Mouse (Mus musculus) intestine, postnatal 0 days (tissue): Measurements from ENCODE around the gene Map3k14. TPM values are rescaled to one million over a fixed set of nuclear protein-coding genes. Genes with fewer than 3 reads are reported as not detected.

ENCODE experiments used
- ATAC-seq: fragments of 200-750 bp; cut with Nextera tagmentation; 2 replicates; pipeline ENCODE4 v1.8.0; 2017; ENCODE audit warnings: mild to moderate bottlenecking, moderate TSS enrichment, moderate library complexity
- H3K27ac ChIP-seq: fragments of 300-500 bp; sonication (generic); 2 replicates; pipeline ENCODE4 v1.5.1; 2014; ENCODE audit warnings: mild to moderate bottlenecking, low read depth, low read length, moderate library complexity
- H3K27me3 ChIP-seq: fragments of 300-500 bp; sonication (generic); replicated peaks from 2 replicates; pipeline ENCODE4 v1.6.1; 2014; ENCODE audit warnings: low read length, mixed read lengths; ENCODE audit not compliant: control insufficient read depth, insufficient read depth
- H3K36me3 ChIP-seq: fragments of 300-500 bp; sonication (generic); 2 replicates; pipeline ENCODE4 v1.6.1; 2014; ENCODE audit warnings: mild to moderate bottlenecking, moderate library complexity; ENCODE audit not compliant: control insufficient read depth, insufficient read depth
- H3K4me1 ChIP-seq: fragments of 300-500 bp; sonication (generic); replicated peaks from 2 replicates; pipeline ENCODE4 v1.6.1; 2014; ENCODE audit warnings: antibody characterized with exemption, low read length, mixed read lengths; ENCODE audit not compliant: control insufficient read depth, insufficient read depth
- H3K4me2 ChIP-seq: fragments of 300-500 bp; sonication (generic); replicated peaks from 2 replicates; pipeline ENCODE4 v1.6.1; 2014; ENCODE audit warnings: low read depth, mild to moderate bottlenecking, moderate library complexity
- H3K4me3 ChIP-seq: fragments of 300-500 bp; sonication (generic); 2 replicates; pipeline ENCODE4 v1.5.1; 2014; ENCODE audit warnings: low read depth, low read length
- H3K9ac ChIP-seq: fragments of 300-500 bp; sonication (generic); 2 replicates; pipeline ENCODE4 v1.6.1; 2014; ENCODE audit warnings: mild to moderate bottlenecking, low read depth, low read length
- H3K9me3 ChIP-seq: fragments of 300-500 bp; sonication (generic); 2 replicates; pipeline ENCODE4 v1.6.1; 2016; ENCODE audit warnings: mixed run types; ENCODE audit not compliant: control insufficient read depth
- CTCF ChIP-seq: sonication (generic); IDR thresholded peaks from 2 replicates; pipeline ENCODE4 v1.5.1; 2016; ENCODE audit warnings: low read depth, mild to moderate bottlenecking, control low read depth, antibody characterized with exemption, moderate library complexity
- WGBS: fragments of 180-500 bp; shearing (Covaris S2); extraction: QIAGEN DNeasy Blood & Tissue Kit; methylation state at CpG from one replicate; pipeline ENCODE4 v1.1.7; 2014; 5-methylcytosine and 5-hydroxymethylcytosine counted together
- polyA plus RNA-seq: library from polyadenylated mRNA; unstranded; fragments of >200 nt; fragmentation: Nextera tagmentation; extraction: Ambion mirVana; gene quantifications from 2 replicates; pipeline ENCODE4 v1.2.1, GENCODE M21; 2015

Map3k14 gene
- polyA plus RNA-seq, 1 experiment from 2014 or later = 1.6 TPM

- Histone ChIP-seq H3K4me2 (peak within 1 kb of the TSS; percentile 90), H3K27ac (no peak within 1 kb of the TSS), H3K4me3 (peak within 1 kb of the TSS; percentile 46), H3K27me3 (no peaks in the 10 kb centered on the region), H3K4me1 (no peaks in the 10 kb centered on the region), H3K36me3 (peaks cover 7% of the 10 kb centered on the region; the same call in 1 of the 2 replicates), H3K9ac (peak within 1 kb of the TSS; percentile 45; the same call in 1 of the 2 replicates), H3K9me3 (no peaks in the 10 kb centered on the region)
- TF ChIP-seq CTCF = no peak
- under 1% methylated on average over 45 of the region's 45 CpGs for WGBS
- ATAC-seq = peak; percentile 53
These were observed 49.3 kb downstream of the Map3k14 start, which contains the start of gene Spata32 for GRCm38 (mm10) chr11:103217790-103218516. TSS of gene Spata32 (minus strand) at chr11:103218432.

DNA sequence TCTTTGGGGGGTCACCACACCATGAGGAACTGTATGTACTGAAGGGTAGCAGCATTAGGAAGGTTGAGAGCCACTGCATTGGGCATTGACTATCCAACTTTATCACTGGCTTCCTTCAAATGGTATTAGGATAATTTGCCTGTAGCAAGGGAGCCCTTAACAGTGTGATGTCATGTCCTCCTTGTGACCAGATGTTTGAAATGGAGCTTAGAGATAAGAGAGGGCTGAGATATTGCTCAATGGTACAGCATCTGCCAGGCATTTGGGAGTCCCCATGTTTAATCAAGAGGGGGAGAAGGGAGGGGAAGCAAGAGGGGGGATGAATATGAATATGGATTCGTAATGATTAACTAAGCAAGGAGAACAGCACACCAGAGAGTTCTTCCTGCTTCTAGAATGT, 51.9 kb downstream of the Map3k14 start:
- no peak overlapping the region for H3K4me3 ChIP-seq
- ATAC-seq = no peak
- TF ChIP-seq CTCF = no peak
- H3K27ac ChIP-seq = no peak overlapping the region
- no peak overlapping the region for H3K9ac ChIP-seq
- H3K27me3 ChIP-seq = no peaks in the 10 kb centered on the region
- H3K4me1 ChIP-seq = no peaks in the 10 kb centered on the region
- H3K4me2 ChIP-seq = no peak overlapping the region
- 47% methylated on average over 1 of the region's 1 CpGs for WGBS
- 0 out of 2 replicates have a peak, but pooled peaks cover 3% of the 10 kb centered on the region for H3K36me3 ChIP-seq
- H3K9me3 ChIP-seq = no peaks in the 10 kb centered on the region

GRCm38 (mm10) chr11:103213712-103214111, 53.6 kb downstream of the Map3k14 start:
- H3K27me3 ChIP-seq = no peaks in the 10 kb centered on the region
- ATAC-seq = no peak
- H3K36me3 ChIP-seq = no peaks in the 10 kb centered on the region
- H3K4me1 ChIP-seq = no peaks in the 10 kb centered on the region
- TF ChIP-seq CTCF = peak; percentile 38
- no peak overlapping the region for H3K4me2 ChIP-seq
- no peak overlapping the region for H3K27ac ChIP-seq
- H3K9ac ChIP-seq = no peak overlapping the region
- H3K4me3 ChIP-seq = no peak overlapping the region
- 85% methylated on average over 5 of the region's 5 CpGs for WGBS
- H3K9me3 ChIP-seq = no peaks in the 10 kb centered on the region

DNA sequence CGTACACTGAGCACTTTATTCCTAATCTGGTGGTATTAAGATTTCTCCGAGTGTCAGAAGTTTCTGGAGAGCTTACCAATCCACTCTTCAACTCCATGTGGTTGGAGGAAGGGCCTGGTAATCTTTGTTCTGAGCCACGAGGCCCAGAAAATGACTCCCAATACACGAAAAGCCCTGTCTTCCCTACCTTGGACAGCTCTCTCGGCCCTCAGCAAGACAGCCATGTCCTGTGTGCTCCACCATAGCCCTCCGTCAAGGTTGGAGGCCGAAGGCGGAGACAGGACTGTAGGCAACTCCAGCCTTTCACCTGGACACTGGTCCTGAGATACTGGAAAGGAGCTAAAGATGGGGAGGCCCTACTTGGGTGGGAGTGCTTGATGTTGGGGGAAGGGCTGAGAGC, 57.0 kb downstream of the Map3k14 start:
- Histone ChIP-seq H3K4me1 (no peaks in the 10 kb centered on the region), H3K9me3 (no peaks in the 10 kb centered on the region), H3K27ac (no peak overlapping the region), H3K36me3 (no peaks in the 10 kb centered on the region), H3K4me3 (no peak overlapping the region), H3K4me2 (no peak overlapping the region), H3K9ac (no peak overlapping the region), H3K27me3 (no peaks in the 10 kb centered on the region)
- WGBS = 59% methylated on average over 8 of the region's 8 CpGs
- no peak for ATAC-seq
- no peak for TF ChIP-seq CTCF

- no peaks in the 10 kb centered on the region for H3K36me3 ChIP-seq
- TF ChIP-seq CTCF = no peak
- no peak within 1 kb of the TSS for H3K4me2 ChIP-seq
- no peaks in the 10 kb centered on the region for H3K27me3 ChIP-seq
- no peak within 1 kb of the TSS for H3K27ac ChIP-seq
- no peak for ATAC-seq
- no peak within 1 kb of the TSS for H3K9ac ChIP-seq
- 90% methylated on average over 3 of the region's 3 CpGs for WGBS
- H3K4me3 ChIP-seq = no peak within 1 kb of the TSS
- no peaks in the 10 kb centered on the region for H3K4me1 ChIP-seq
- no peaks in the 10 kb centered on the region for H3K9me3 ChIP-seq
These were observed 58.8 kb downstream of the Map3k14 start, which contains the start of gene 1700023F06Rik for GRCm38 (mm10) chr11:103208458-103208857. TSS of gene 1700023F06Rik (minus strand) at chr11:103208558.

DNA sequence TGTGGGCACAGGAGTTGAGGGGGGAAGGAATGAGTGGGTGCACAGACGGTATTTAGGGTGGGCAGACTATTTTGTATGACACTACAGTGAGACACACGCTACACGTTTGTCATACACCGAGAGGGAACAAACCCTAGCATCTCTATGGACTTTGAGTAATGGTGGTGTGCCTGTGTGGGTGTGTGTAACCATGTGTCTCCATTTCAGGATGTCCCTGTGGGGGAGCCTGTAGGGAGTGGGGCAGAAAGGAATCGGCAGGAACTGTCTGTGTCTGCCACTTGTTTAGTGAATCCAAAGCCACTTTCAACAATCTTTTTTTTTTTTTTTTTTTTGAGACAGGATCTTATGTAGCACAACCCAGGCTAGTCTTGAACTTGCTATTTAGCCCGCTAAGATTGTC, 61.1 kb downstream of the Map3k14 start:
- H3K27me3 ChIP-seq = no peaks in the 10 kb centered on the region
- no peak for ATAC-seq
- no peaks in the 10 kb centered on the region for H3K9me3 ChIP-seq
- no peaks in the 10 kb centered on the region for H3K4me1 ChIP-seq
- WGBS = 92% methylated on average over 6 of the region's 6 CpGs
- H3K4me3 ChIP-seq = no peak overlapping the region
- H3K4me2 ChIP-seq = no peak overlapping the region
- H3K9ac ChIP-seq = no peak overlapping the region
- H3K36me3 ChIP-seq = no peaks in the 10 kb centered on the region
- TF ChIP-seq CTCF = no peak
- H3K27ac ChIP-seq = no peak overlapping the region
